Mouse (Mus musculus) C2C12 (cell line): Measurements from ENCODE around the gene Mgll. TPM values are rescaled to one million over a fixed set of nuclear protein-coding genes. Genes with fewer than 3 reads are reported as not detected.

Experiments
- H3K27me3 ChIP-seq: one replicate; pipeline ENCODE4 v1.6.1; 2011; ENCODE audit not compliant: control insufficient read depth, insufficient read depth, insufficient read length
- H3K36me3 ChIP-seq: one replicate; pipeline ENCODE4 v1.6.1; 2011; ENCODE audit not compliant: control insufficient read depth, insufficient read depth
- H3K4me3 ChIP-seq: one replicate; pipeline ENCODE4 v1.5.1; 2011; ENCODE audit warnings: mild to moderate bottlenecking, control low read depth; ENCODE audit not compliant: poor library complexity, insufficient read depth, severe bottlenecking
- H3K79me2 ChIP-seq: one replicate; pipeline ENCODE4 v1.6.1; 2011; ENCODE audit not compliant: control insufficient read depth, insufficient read depth
- H3K79me3 ChIP-seq: one replicate; pipeline ENCODE4 v1.6.1; 2011; ENCODE audit warnings: low read depth, control low read depth
- H3ac ChIP-seq: one replicate; pipeline ENCODE3; 2011; ENCODE audit warnings: low read depth; ENCODE audit not compliant: control insufficient read depth, insufficient read length
- CEBPB ChIP-seq: IDR thresholded peaks from one replicate; pipeline ENCODE4 v1.6.1; 2011; ENCODE audit warnings: low read depth, mild to moderate bottlenecking, control low read depth, moderate library complexity
- CTCF ChIP-seq: IDR thresholded peaks from one replicate; pipeline ENCODE4 v1.5.1; 2011; ENCODE audit not compliant: control insufficient read depth, insufficient read depth, insufficient read length
- FOSL1 ChIP-seq: IDR thresholded peaks from one replicate; pipeline ENCODE4 v1.8.0; 2011; ENCODE audit warnings: mild to moderate bottlenecking, low read length; ENCODE audit not compliant: poor library complexity, insufficient read depth, severe bottlenecking
- MAX ChIP-seq: IDR thresholded peaks from one replicate; pipeline ENCODE4 v1.6.1; 2011; ENCODE audit warnings: mild to moderate bottlenecking, control low read depth
- MYOD1 ChIP-seq: IDR thresholded peaks from one replicate; pipeline ENCODE4 v1.6.1; 2011; ENCODE audit warnings: low read depth; ENCODE audit not compliant: control insufficient read depth, insufficient read length
- MYOG ChIP-seq: IDR thresholded peaks from one replicate; pipeline ENCODE4 v1.6.1; 2011; ENCODE audit not compliant: control insufficient read depth, insufficient read length; ENCODE audit errors: extremely low read depth
- USF1 ChIP-seq: IDR thresholded peaks from one replicate; pipeline ENCODE4 v1.6.1; 2011; ENCODE audit warnings: low read depth, mild to moderate bottlenecking, control low read depth, moderate library complexity
- polyA plus RNA-seq: library from polyadenylated mRNA; unstranded; fragments of >200 nt; fragmentation: generic; extraction: Trizol; gene quantifications from one replicate; pipeline ENCODE4 v1.2.1, GENCODE M21; 2012; ENCODE audit warnings: missing spikeins

Gene Mgll
- polyA plus RNA-seq, 1 experiment = 1.3 TPM

DNA sequence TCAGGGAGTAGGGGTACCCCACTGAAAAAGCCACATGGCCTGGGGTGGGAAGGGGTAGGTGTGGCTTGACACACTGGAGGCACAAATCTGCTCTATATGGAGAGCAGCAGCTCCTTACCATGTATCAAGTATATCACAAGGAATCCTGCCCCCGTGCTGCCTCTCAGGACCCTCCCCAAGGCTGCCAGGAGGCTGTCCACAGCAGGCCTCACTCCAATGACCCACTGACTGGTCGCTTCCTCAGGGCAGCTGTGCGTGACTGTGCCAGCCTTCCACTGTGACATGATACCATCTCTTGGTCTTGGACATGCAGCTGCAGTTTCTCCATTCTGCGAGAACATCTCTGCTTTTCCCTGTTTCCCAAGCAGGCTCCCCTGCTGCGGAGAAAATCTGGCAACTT is 20.5 kb upstream of the Mgll start:
- Histone ChIP-seq H3K4me3 (no peak overlapping the region), H3K36me3 (no peaks in the 10 kb centered on the region), H3ac (no peak overlapping the region), H3K79me2 (no peaks in the 10 kb centered on the region), H3K27me3 (peaks cover 13% of the 10 kb centered on the region), H3K79me3 (no peaks in the 10 kb centered on the region)
- TF ChIP-seq FOSL1 (no peak), USF1 (no peak), MYOD1 (no peak), CTCF (no peak), MAX (no peak), MYOG (no peak), CEBPB (no peak)

DNA sequence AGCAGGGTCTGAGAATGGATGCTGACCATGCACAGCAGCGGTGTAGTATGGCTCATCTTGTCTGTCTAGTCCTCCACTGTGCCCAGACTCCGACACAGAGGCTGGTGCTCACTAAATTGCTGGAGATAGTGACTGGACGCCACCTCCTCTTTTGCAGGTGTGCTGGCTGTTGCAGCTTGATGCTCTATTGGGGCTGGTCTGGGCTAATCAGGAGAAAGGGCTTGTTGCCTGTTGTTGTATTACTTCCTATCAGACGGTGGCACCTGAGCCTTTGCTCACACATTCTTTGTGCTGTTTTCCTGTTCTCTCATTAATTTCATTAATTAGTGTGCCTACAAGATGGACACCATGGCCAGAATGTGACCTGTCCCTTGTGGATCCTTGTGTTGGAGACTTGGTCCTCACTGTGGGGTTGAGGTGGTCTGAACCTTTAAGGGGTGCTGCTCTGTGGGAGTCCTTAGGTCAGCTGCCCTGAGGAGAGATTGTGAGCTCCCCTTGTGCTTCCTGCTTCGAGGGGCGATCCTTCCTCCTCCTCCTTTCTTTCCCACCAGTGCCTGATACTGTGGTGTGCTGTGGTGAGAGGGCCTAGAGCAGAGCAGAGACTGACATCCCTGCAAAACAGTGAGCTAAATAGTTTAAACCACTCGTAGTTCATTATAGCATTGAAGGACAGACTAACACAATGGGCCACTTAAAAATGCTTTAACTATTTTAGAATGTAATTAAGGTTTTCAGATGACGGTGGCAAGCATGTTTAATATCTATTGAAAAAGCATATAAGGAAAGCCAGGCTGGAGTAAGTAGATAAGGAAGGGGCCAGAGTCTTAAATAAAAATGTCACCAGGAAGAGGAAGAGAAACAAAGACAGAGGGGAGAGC is 15.6 kb upstream of the Mgll start:
- Histone ChIP-seq H3K27me3 (peaks cover 20% of the 10 kb centered on the region), H3K4me3 (no peak overlapping the region), H3K79me2 (no peaks in the 10 kb centered on the region), H3K36me3 (no peaks in the 10 kb centered on the region), H3K79me3 (no peaks in the 10 kb centered on the region), H3ac (no peak overlapping the region)
- TF ChIP-seq CTCF (no peak), FOSL1 (no peak), CEBPB (no peak), MYOG (no peak), USF1 (no peak), MAX (no peak), MYOD1 (no peak)

DNA sequence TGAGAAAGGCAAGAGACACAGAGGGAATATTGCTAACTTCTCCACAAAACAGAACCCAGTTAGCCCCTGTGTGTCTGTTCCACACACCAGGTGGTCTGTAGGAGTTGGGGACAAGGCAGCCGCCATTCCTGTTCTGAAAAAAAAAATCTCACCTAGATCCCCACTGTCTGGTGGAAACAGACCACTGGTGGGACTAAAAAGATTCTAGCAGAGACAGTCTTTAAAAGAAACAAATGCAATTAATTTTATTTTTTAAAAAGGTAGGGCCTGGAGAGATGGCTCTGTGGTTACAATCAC is 15.0 kb upstream of the Mgll start:
- H3K79me3 ChIP-seq = no peaks in the 10 kb centered on the region
- peaks cover 20% of the 10 kb centered on the region for H3K27me3 ChIP-seq
- TF ChIP-seq MYOD1 = no peak
- no peak for TF ChIP-seq USF1
- no peak for TF ChIP-seq CEBPB
- no peak for TF ChIP-seq MAX
- no peak for TF ChIP-seq FOSL1
- no peak for TF ChIP-seq MYOG
- TF ChIP-seq CTCF = no peak
- H3K4me3 ChIP-seq = no peak overlapping the region
- H3ac ChIP-seq = no peak overlapping the region
- H3K79me2 ChIP-seq = no peaks in the 10 kb centered on the region
- no peaks in the 10 kb centered on the region for H3K36me3 ChIP-seq

DNA sequence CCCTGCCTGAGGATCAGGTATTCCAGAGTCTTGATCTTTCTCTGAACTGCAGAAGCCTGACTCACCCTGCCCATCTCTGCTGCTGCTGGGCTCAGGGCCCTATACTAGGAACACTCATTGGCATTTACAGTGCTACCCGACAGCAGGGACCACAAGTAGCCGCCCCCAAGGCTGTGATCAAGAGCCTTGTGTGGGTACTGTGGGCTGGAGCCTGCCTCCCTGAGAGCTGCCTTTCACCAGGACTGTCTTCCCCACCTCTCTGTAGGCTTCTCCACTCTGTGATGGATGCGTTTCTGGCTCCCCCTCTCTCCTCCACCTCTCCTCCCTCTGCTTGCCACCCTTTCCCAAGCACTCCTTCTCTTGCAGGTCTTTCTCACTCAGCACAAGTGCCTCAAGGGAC is 12.9 kb upstream of the Mgll start:
- no peak overlapping the region for H3K4me3 ChIP-seq
- no peaks in the 10 kb centered on the region for H3K36me3 ChIP-seq
- TF ChIP-seq FOSL1 = no peak
- no peak for TF ChIP-seq MYOD1
- no peak for TF ChIP-seq MAX
- no peak for TF ChIP-seq USF1
- TF ChIP-seq CTCF = no peak
- TF ChIP-seq CEBPB = no peak
- TF ChIP-seq MYOG = no peak
- H3K79me3 ChIP-seq = no peaks in the 10 kb centered on the region
- H3ac ChIP-seq = no peak overlapping the region
- H3K27me3 ChIP-seq = peaks cover 20% of the 10 kb centered on the region
- H3K79me2 ChIP-seq = no peaks in the 10 kb centered on the region

DNA sequence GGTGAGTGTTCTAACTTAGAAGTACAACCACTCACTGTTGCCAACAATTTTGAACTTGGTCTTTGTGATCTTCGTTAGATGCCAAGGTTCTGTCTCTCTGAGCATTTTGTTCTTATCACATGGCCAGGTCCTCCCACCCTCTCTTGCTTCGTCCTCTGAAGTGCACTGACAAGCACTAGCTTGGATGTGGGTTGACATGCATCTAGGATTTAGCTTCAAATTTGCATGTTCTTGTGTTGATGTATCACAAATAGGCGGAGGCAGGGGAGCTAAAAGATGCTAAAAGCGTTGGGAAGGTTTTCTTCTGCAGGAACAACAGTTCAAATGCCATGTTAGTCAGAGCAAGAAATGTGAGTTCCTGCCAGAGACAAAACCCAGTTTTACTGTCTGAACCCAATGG is 12.1 kb upstream of the Mgll start:
- no peak overlapping the region for H3ac ChIP-seq
- peaks cover 20% of the 10 kb centered on the region for H3K27me3 ChIP-seq
- TF ChIP-seq CTCF (no peak), FOSL1 (no peak), MYOG (no peak), USF1 (no peak), CEBPB (no peak), MYOD1 (no peak), MAX (no peak)
- no peaks in the 10 kb centered on the region for H3K79me2 ChIP-seq
- H3K36me3 ChIP-seq = no peaks in the 10 kb centered on the region
- H3K79me3 ChIP-seq = no peaks in the 10 kb centered on the region
- no peak overlapping the region for H3K4me3 ChIP-seq
